Mouse (Mus musculus) activated CD4-positive, CD25-positive, alpha-beta regulatory T cell, adult 4 months (primary cell): ENCODE measurements around the gene Cphx3. TPM values are rescaled to one million over a fixed set of nuclear protein-coding genes. Genes with fewer than 3 reads are reported as not detected.
A peak's percentile ranks its signal among the peaks of the same experiment; 100 is the strongest.
"Not testable (repeated sequence)": the region's sequence is repeated elsewhere in the genome, so short reads cannot be mapped to it uniquely, and the experiment has no call there.

Experiments used
- ATAC-seq: one replicate; pipeline ENCODE4 v1.8.0; 2017
- polyA plus RNA-seq, 2 experiments: library from polyadenylated mRNA; unstranded; fragments of 100-300 nt; shearing (Covaris generic); gene quantifications; one replicate each; pipeline ENCODE4 v1.2.1; 2017

Cphx3 gene
- not detected for polyA plus RNA-seq

- ATAC-seq, result not testable (repeated sequence)
These were observed at the start of gene Cphx3 for GRCm38 (mm10) chr14:26081997-26082396. Cphx3 (plus strand) TSS chr14:26082297.

GRCm38 (mm10) chr14:26034364-26034763 is 47.7 kb upstream of the Cphx3 start:
- ATAC-seq, result not testable (repeated sequence)

- not testable (repeated sequence) for ATAC-seq
These were observed 46.7 kb upstream of the Cphx3 start for GRCm38 (mm10) chr14:26035439-26035838.

- not testable (repeated sequence) for ATAC-seq
These were observed 39.5 kb upstream of the Cphx3 start, which contains the start of gene Gm9780 for GRCm38 (mm10) chr14:26042611-26043010. Gm9780 (minus strand) TSS chr14:26042711.

GRCm38 (mm10) chr14:26045007-26045406 is 37.1 kb upstream of the Cphx3 start:
- ATAC-seq, result not testable (repeated sequence)

DNA sequence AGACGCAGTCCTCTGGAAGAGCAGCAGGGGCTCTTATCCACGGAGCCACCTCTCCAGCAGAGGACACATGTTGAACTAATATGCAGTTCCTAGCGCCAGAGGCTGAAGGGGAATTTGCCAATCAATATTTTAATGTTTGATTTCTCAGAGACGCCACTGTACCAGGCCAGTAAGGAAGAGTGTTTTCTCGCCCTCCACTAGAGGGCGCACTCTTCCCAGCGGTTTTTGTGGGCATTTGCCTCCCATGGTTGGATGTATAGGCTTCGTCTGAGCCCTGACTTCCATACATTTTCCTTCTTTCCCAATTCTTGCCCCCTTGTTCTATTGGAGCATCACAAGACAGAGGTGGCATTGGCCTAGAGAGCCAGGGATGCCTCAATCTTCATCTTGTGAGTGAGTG is 35.1 kb upstream of the Cphx3 start:
- not testable (repeated sequence) for ATAC-seq

DNA sequence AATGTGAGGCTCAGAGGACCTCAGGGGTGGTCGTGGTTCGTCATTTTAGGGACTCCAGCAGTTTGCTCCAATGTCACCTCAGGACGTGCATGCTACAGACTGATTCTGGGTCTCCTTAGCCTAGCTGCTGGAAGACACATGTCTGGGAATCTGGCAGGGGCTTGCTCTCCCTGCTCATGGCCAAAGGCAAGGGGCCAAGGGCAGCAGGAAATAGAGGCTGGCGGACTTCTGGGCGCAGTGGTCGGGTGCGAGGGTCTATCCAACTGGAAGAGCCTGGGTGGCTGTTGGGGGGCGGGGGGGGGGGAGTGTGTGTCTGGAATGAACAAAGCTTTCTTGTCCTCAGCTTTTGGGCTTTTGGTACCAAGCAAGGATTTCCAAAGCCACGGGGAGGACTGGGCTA is 33.3 kb upstream of the Cphx3 start:
- not testable (repeated sequence) for ATAC-seq

DNA sequence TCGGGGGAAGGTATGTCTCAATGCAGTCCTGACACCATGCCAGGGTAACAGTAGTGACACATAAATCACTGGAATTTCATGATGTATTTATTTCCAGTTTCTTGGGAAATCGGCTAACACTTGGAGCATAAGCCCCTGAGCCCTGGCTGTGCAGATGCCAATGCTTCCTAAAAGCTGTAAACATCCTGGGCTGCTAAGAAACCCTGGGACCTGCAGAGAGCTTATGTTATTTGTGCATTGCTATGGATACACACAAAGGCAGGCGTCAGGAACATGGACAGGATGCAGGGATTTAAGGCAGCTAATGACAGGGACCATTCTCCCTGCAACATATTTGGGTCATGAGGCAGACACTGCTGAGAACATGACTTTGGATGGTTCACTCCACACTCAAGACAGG is 23.9 kb upstream of the Cphx3 start:
- not testable (repeated sequence) for ATAC-seq

DNA sequence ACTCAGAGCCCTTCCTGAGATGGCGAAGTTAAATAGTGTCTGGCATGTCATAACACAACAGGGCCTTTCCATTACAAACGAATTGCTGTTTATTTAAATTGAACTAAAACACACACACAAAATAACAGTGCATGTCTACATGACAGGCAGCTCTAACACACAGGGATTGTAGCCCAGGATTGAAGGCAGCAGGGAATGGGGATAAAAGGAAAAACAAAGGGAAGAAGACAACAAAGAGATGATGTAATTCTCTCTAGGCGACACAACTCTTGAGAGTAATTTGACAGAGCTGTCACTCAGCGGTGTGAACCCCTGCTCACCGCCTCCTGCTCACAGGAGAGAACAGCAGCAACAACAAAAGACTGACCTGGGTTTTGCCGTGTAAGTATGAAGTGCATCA is 22.7 kb upstream of the Cphx3 start:
- ATAC-seq, result not testable (repeated sequence)

GRCm38 (mm10) chr14:26066574-26067324 is 15.3 kb upstream of the Cphx3 start:
- peak; percentile 51 for ATAC-seq

DNA sequence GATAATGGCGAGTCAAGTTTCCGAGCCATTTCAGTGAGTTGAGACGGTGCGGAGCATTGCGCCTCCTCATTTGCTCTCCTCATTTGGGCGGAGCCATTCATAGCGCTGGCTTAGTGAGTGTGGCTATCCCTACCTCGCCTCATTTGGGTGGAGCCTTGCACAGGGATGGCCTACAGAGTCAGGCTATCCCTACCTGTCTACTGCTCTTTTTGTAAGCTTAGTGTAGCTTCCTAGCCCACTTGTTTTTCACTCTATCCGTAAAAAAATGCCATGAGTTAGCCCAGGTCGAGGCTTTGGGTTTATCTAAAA is 14.8 kb upstream of the Cphx3 start, which contains the start of gene Tmem254c:
Tmem254c (minus strand) TSS at position 31 of the 309 bp plus-strand sequence.
- ATAC-seq, result peak; percentile 81

DNA sequence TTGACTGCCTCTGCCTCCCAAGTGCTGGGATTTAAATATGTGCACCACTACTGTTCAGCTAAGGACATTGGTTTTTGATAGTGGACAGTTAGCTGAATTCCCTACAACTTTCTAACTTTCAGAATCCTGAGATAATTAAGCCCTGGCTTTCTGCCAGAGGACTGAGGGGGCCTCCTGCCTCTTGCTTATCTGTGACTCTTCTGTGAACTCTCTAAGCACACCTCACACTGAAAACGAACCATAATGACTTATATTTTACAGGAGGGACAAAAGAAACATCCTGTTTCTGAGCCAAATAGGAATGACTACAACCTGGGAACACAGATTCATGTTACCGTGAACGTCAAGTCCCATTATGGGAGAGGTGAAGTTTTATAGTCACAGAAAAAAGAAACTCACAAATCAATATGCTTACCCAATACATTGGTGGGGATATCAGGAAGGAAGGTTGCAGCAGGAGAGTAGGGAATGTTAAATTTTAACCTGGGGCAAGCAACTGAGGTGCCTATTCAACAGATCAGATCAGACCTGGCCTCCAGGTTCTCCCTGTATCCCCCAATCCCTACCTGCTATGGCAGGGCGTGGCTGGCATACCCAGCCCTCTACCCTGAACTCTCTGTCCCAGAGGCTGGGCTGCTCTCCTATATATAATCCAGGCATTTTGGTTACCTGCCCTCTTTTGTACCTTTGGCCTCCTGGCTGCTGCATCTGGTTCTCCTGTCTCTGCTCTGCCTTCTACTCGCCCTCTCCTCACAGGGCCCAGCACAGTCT is 5.3 kb upstream of the Cphx3 start:
- ATAC-seq, result not testable (repeated sequence)

DNA sequence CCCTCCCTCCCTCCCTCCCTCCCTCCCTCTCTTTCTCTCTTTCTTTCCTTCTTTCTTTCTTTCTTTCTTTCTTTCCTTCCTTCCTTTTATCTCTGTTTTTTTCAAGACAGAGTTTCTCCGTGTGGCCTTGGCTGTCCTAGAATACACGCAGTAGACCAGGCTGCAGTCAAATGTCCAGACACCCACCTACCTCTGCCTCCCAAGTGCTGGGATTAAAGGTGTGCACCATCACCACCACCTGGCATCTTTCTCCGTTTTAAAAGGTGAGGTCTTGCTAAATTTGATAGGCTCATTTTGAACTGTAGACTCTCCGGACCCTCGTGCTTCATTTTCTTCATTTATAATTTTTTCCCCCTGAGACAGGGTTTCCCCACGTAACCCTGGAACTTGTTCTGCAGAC is 881 bp upstream of the Cphx3 start, which contains the start of gene Cphx2:
Cphx2 (plus strand) TSS at position 301 of the 400 bp plus-strand sequence.
- not testable (repeated sequence) for ATAC-seq

- ATAC-seq, result not testable (repeated sequence)
These were observed 15.5 kb downstream of the Cphx3 start for GRCm38 (mm10) chr14:26097622-26098021.

DNA sequence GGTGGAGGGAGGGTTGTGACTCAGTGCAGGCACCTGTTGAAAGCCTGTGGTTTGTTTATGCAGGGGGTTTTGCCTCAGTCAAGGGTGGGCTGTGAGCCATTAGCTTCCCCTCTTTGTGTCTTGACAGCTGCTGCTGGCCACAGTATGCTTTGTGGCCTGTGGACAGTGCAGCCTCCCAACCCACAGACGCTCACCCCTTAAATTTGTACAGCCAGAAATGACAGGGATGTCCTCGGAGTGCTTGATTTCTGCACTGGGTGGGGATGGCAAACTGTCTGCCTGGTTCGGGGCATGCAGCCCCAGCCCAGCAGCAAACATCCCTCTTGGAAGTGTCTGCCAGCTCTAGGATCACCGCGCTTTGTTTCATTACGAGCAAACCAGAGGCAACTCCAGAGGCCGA is 36.1 kb downstream of the Cphx3 start, which contains the start of gene Duxbl2:
Duxbl2 (plus strand) TSS at position 200 of the 400 bp plus-strand sequence.
- ATAC-seq, result not testable (repeated sequence)

- not testable (repeated sequence) for ATAC-seq
These were observed 36.5 kb downstream of the Cphx3 start for GRCm38 (mm10) chr14:26118550-26119000.

GRCm38 (mm10) chr14:26119095-26119494 is 37.0 kb downstream of the Cphx3 start:
- ATAC-seq, result not testable (repeated sequence)

- ATAC-seq, result not testable (repeated sequence)
These were observed 65.0 kb downstream of the Cphx3 start for GRCm38 (mm10) chr14:26147095-26147494.

DNA sequence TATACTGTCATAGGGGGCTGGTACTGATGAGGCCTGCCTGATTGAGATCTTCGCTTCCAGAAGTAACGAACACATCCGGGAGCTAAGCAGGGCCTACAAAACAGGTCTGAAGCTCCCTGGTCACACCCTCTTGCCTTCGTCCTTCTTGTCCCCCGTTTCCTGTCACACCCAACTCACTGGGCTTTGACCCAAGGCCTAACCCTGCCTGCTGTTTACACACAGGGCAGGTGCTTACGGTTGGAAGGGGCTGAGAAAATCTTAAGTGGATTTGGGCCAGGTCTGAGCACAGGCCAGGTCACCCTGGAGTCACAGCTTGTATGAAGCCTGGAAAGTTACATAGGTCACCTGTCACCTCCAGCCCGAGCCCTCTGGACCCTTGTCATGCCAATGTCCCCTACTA is 73.9 kb downstream of the Cphx3 start:
- not testable (repeated sequence) for ATAC-seq

DNA sequence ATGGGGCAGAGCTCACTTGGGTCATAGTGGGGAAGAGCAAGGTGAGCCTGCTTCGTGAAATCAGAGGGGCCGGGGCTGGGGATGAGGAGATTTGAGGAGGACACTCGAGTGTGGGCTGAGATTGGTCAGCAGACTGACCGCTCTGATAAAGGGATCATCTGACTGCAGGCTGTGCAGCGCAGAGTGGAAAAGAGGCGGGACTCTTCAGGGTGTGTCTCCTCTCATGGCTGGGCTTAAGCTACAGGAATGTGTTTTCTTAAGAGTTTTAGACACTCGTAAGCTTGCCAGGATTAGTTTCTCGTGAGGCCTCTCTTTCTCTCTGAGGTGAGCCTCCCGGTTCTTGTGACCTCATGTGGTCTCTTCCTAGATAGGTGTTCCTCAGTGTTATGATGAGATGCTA is 79.1 kb downstream of the Cphx3 start:
- not testable (repeated sequence) for ATAC-seq

GRCm38 (mm10) chr14:26162423-26162822 is 80.3 kb downstream of the Cphx3 start:
- ATAC-seq, result not testable (repeated sequence)

DNA sequence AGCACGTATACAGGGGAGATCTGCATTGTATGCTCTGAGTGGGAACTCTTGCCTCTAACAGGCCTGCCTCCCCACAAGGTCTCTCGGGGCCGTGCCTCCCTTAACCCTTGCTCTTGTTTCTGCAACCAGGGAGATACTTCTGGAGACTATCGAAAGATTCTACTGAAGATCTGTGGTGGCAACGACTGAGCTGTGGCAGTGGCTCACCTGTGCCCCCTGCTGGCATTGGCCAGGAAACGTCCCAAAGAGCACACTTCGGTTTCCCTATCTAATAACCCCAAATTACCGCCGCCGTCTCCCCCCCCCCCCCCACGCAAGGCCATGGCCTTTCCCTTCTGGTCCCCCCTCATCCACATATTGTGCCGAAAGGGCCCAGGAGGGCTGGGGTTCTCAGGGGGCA is 83.2 kb downstream of the Cphx3 start:
- not testable (repeated sequence) for ATAC-seq

DNA sequence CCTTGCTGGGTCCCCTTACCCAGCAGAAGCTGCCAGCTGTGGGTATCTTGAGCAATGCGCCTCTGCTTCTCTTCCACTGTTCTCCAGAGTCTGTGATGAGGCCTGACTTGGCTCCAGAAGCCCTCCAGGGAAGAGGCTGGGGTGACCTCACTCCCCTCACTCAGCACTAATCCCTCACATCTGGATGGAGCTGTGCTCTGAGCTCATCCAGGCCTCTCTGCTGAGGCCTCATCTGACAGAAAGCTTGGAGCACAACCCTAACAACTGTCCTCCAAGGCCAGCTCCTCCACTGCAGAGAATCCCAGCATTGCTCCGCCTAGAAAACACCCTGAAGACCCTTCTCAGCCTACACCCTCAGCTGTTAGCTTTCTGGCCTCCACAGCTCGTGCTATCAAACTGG is 91.9 kb downstream of the Cphx3 start:
- ATAC-seq, result not testable (repeated sequence)
